Mouse (Mus musculus) midbrain, postnatal 0 days (tissue): ENCODE results near the gene Mfsd9. TPM values are rescaled to one million over a fixed set of nuclear protein-coding genes. Genes with fewer than 3 reads are reported as not detected.
A peak's percentile ranks its signal among the peaks of the same experiment; 100 is the strongest.

Source experiments
- ATAC-seq: fragments of 200-750 bp; cut with Nextera tagmentation; 2 replicates; pipeline ENCODE4 v1.8.0; 2017; ENCODE audit warnings: moderate number of reproducible peaks, mild to moderate bottlenecking, moderate TSS enrichment, moderate library complexity; ENCODE audit not compliant: low FRiP score
- DNase-seq: peaks from one replicate; pipeline ENCODE4 v3.0.0-alpha.2; 2015; ENCODE audit warnings: low spot score
- H3K27ac ChIP-seq: fragments of 300-500 bp; sonication (generic); 2 replicates; pipeline ENCODE4 v1.5.1; 2014; ENCODE audit warnings: low read depth, mild to moderate bottlenecking, low read length, mixed read lengths
- H3K27me3 ChIP-seq: fragments of 300-500 bp; sonication (generic); 2 replicates; pipeline ENCODE4 v1.6.1; 2014; ENCODE audit warnings: low read length, control low read depth, mixed read lengths; ENCODE audit not compliant: insufficient read depth
- H3K36me3 ChIP-seq: fragments of 300-500 bp; sonication (generic); 2 replicates; pipeline ENCODE4 v1.6.1; 2014; ENCODE audit warnings: low read length, control low read depth, mixed read lengths; ENCODE audit not compliant: insufficient read depth
- H3K4me1 ChIP-seq: fragments of 300-500 bp; sonication (generic); 2 replicates; pipeline ENCODE4 v1.6.1; 2014; ENCODE audit warnings: mild to moderate bottlenecking, control low read depth, antibody characterized with exemption, low read length, mixed read lengths; ENCODE audit not compliant: insufficient read depth
- H3K4me2 ChIP-seq: fragments of 300-500 bp; sonication (generic); 2 replicates; pipeline ENCODE4 v1.6.1; 2014; ENCODE audit warnings: low read depth, mild to moderate bottlenecking, low read length, mixed read lengths; ENCODE audit not compliant: poor library complexity, severe bottlenecking
- H3K4me3 ChIP-seq: fragments of 300-500 bp; sonication (generic); 2 replicates; pipeline ENCODE4 v1.5.1; 2014; ENCODE audit warnings: low read depth, mild to moderate bottlenecking, low read length, moderate library complexity
- H3K9ac ChIP-seq: fragments of 300-500 bp; sonication (generic); replicated peaks from 2 replicates; pipeline ENCODE4 v1.6.1; 2014; ENCODE audit warnings: mild to moderate bottlenecking, low read length, moderate library complexity, mixed read lengths; ENCODE audit not compliant: poor library complexity, severe bottlenecking
- H3K9me3 ChIP-seq: fragments of 300-500 bp; sonication (generic); 2 replicates; pipeline ENCODE4 v1.6.1; 2016; ENCODE audit warnings: low read length, control low read depth
- CTCF ChIP-seq: IDR thresholded peaks from 2 replicates; pipeline ENCODE4 v1.5.1; 2016; ENCODE audit warnings: antibody characterized with exemption, mild to moderate bottlenecking
- WGBS: fragments of 180-500 bp; shearing (Covaris S2); extraction: QIAGEN DNeasy Blood & Tissue Kit; methylation state at CpG from one replicate; pipeline ENCODE4 v1.1.7; 2014; 5-methylcytosine and 5-hydroxymethylcytosine counted together
- polyA plus RNA-seq: library from polyadenylated mRNA; unstranded; fragments of >200 nt; fragmentation: Nextera tagmentation; extraction: Ambion mirVana; gene quantifications from 2 replicates; pipeline ENCODE4 v1.2.1, GENCODE M21; 2015
- total RNA-seq: library from RNA; depleted of rRNA; stranded (reverse); fragments of >200 nt; gene quantifications from 2 replicates; pipeline ENCODE4 v1.2.3, GENCODE M21; 2014

Mfsd9 gene
- total and polyA plus RNA-seq, 2 experiments from 2014 or later = 5.5 to 9.2 TPM

DNA sequence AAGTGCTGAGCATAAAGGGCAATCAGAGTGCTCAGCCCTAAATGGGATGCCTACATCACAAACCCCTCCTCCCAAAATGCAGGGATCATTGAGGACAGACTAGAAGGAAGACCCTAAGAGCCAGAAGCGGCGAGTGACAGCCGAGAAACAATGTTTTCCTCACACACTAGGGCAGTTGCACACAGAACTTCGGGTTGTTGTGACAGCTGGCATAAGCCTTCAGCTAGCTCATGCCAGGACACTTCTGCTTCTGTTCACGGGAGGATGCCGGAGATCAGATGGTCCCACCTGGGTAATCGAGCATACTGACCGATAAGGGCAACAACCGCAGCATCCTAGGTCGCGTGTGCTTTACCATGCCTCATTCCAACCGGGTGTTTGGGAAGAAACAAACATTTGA, 13.6 kb upstream of the Mfsd9 start:
- Histone ChIP-seq H3K27me3 (no peaks in the 10 kb centered on the region), H3K9me3 (no peaks in the 10 kb centered on the region), H3K9ac (no peak overlapping the region), H3K4me1 (no peaks in the 10 kb centered on the region), H3K27ac (no peak overlapping the region), H3K4me3 (no peak overlapping the region), H3K4me2 (no peak overlapping the region), H3K36me3 (no peaks in the 10 kb centered on the region)
- WGBS = 87% methylated on average over 12 of the region's 12 CpGs
- DNase-seq (no peak), ATAC-seq (no peak)
- no peak for TF ChIP-seq CTCF

DNA sequence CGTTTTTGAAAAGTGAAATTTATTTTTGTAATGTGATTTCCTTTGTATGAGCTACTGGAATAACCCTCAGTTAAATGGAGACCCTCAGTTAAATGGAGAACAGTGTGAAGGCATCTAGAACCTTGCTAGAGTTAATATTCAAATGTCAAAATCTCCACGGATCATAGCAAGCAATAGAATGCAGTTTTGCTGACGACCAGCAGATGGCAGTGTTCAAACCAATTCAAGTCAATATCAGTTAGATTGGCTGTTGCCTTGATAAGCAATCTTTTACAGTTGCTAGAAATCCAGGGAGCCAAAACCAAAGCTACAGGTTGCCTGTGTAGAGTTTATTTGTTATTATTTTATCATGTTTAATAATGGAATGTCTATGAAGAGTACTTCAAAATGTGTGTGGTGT, 12.3 kb upstream of the Mfsd9 start:
- no peak overlapping the region for H3K27ac ChIP-seq
- no peak overlapping the region for H3K4me2 ChIP-seq
- no peaks in the 10 kb centered on the region for H3K4me1 ChIP-seq
- H3K4me3 ChIP-seq = no peak overlapping the region
- ATAC-seq (no peak), DNase-seq (peak; percentile 72)
- no peaks in the 10 kb centered on the region for H3K9me3 ChIP-seq
- 25% methylated on average over 3 of the region's 3 CpGs for WGBS
- no peaks in the 10 kb centered on the region for H3K27me3 ChIP-seq
- H3K36me3 ChIP-seq = no peaks in the 10 kb centered on the region
- TF ChIP-seq CTCF = peak; percentile 91
- no peak overlapping the region for H3K9ac ChIP-seq

DNA sequence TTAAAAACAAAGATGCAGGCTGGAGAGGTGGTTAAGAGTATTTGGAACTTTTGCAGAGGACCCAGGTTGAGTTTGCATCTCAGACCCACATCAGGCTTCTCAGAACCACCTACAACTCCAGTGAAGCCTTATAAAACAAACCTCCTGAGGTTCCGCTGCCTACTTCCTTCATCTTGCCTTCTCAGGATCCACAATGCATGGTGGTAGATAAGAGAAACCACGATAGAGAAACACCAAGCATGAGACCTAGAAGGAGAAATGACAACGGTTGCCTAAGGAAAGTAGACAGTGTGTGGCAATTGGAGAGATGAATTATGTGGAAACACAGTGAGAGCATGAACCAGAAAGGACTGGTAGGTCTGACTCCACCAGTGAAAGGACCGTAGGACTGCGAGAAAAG, 10.4 kb upstream of the Mfsd9 start:
- H3K4me1 ChIP-seq = no peaks in the 10 kb centered on the region
- H3K9ac ChIP-seq = no peak overlapping the region
- WGBS = 82% methylated on average over 5 of the region's 5 CpGs

DNA sequence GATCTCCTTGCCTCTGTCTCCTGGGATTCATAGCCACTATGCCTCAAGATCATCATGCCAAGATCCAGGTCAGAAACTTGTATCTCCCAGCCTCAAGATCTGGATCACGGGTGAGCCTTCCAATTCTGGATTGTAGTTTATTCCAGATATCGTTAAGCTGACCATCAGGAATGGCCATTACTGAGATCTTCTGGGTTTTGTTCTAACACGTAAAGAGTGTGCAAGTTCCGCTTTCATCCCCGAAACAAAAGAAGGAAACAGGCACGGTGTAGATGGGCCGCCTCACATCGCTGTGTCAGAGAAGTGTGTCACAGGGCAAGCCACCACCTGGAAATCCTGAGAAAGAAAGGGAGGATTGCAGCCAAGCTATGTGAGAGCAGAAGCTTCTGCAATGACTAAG, 8.6 kb upstream of the Mfsd9 start:
- no peak for TF ChIP-seq CTCF
- no peak overlapping the region for H3K9ac ChIP-seq
- no peak overlapping the region for H3K4me2 ChIP-seq
- H3K4me1 ChIP-seq = no peaks in the 10 kb centered on the region
- H3K36me3 ChIP-seq = no peaks in the 10 kb centered on the region
- ATAC-seq (no peak), DNase-seq (no peak)
- no peaks in the 10 kb centered on the region for H3K9me3 ChIP-seq
- H3K4me3 ChIP-seq = no peak overlapping the region
- 91% methylated on average over 8 of the region's 8 CpGs for WGBS
- H3K27ac ChIP-seq = no peak overlapping the region
- H3K27me3 ChIP-seq = no peaks in the 10 kb centered on the region

More for the DNA sequence above, 10.4 kb upstream of the Mfsd9 start:
- Histone ChIP-seq H3K27ac (no peak overlapping the region), H3K4me3 (no peak overlapping the region), H3K27me3 (no peaks in the 10 kb centered on the region), H3K9me3 (no peaks in the 10 kb centered on the region), H3K36me3 (no peaks in the 10 kb centered on the region), H3K4me2 (no peak overlapping the region)
- TF ChIP-seq CTCF = no peak
- ATAC-seq (no peak), DNase-seq (no peak)

DNA sequence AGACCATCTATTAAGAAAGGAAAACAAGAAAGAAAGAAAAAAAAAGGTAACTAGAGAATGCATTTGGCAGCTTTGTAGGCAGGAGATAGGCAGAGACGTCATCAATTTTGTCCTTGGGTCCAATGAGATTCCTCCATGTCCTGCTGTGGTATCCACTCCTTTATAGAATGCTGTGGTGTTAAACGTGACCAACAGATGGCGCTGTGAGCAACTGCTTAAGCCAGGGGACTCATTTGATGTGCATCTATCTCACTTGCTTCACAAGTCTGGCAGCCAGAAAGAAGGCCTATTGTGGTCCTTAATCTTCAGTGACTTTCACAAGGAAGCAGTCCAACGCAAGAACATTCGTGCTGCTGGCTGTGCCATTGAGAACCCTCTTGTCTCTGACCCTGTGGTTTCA, 6.9 kb upstream of the Mfsd9 start:
- DNase-seq (peak; percentile 83), ATAC-seq (no peak)
- H3K4me2 ChIP-seq = no peak overlapping the region
- H3K4me1 ChIP-seq = no peaks in the 10 kb centered on the region
- H3K9me3 ChIP-seq = no peaks in the 10 kb centered on the region
- H3K27ac ChIP-seq = no peak overlapping the region
- WGBS = 13% methylated on average over 5 of the region's 5 CpGs
- H3K9ac ChIP-seq = no peak overlapping the region
- peak; percentile 84 for TF ChIP-seq CTCF
- no peaks in the 10 kb centered on the region for H3K36me3 ChIP-seq
- no peaks in the 10 kb centered on the region for H3K27me3 ChIP-seq
- no peak overlapping the region for H3K4me3 ChIP-seq

DNA sequence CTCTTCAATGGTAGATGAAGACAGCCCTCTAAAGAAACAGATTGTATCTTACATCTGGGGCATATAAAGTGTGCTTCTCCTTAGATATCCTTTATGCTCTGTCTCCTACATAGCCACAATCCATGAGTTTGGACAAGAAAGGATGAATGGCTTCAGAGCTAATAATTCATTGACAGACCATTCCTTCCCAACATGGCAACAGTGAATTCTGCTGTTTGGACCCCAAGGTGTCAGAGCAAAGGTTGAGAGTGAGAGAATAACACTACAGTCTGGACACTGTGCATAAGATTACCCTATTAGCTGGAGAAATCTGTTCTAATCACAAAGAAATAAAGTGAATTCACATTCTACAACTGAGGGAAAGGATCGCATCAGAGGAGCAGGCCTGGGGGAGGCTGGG, 5.0 kb upstream of the Mfsd9 start:
- H3K27me3 ChIP-seq = no peaks in the 10 kb centered on the region
- no peak overlapping the region for H3K9ac ChIP-seq
- no peak overlapping the region for H3K27ac ChIP-seq
- ATAC-seq = no peak
- H3K4me3 ChIP-seq = no peak overlapping the region
- TF ChIP-seq CTCF = no peak
- no peaks in the 10 kb centered on the region for H3K9me3 ChIP-seq
- no peak overlapping the region for H3K4me2 ChIP-seq
- no peak for DNase-seq
- H3K36me3 ChIP-seq = no peaks in the 10 kb centered on the region
- no peaks in the 10 kb centered on the region for H3K4me1 ChIP-seq
- 100% methylated on average over 1 of the region's 1 CpGs for WGBS
